Mouse (Mus musculus): ENCODE results near the gene Zbtb44.

- TF ChIP-seq POLR2A (IDR thresholded peaks at IDR 0.05; ENCODE audit: borderline replicate concordance, control insufficient read depth, low read depth, low read length) (no peak), CTCF (IDR thresholded peaks at IDR 0.05; ENCODE audit: control insufficient read depth, insufficient read depth, low read length) (no peak)
These were observed 2.1 kb downstream of the Zbtb44 start for GRCm38 (mm10) chr9:31032546-31032945.

All from bone marrow, adult 2 months (tissue).